Mouse (Mus musculus) heart, adult 8-10 months (tissue): Measurements from ENCODE around the gene Ces1a. TPM values are rescaled to one million over a fixed set of nuclear protein-coding genes. Genes with fewer than 3 reads are reported as not detected.

Experiments
- DNase-seq: peaks from one replicate; pipeline ENCODE4 v3.0.0; 2022; ENCODE audit warnings: low spot score
- total RNA-seq, 4 experiments: library from RNA; stranded (reverse); gene quantifications; 2 replicates each; pipeline ENCODE4 v1.2.4; 2022

The Ces1a gene
- total RNA-seq, 4 experiments from 2014 or later: not detected

- peak; percentile 31 for DNase-seq
Observed at GRCm38 (mm10) chr8:92996840-92997239, 51.2 kb downstream of the Ces1a start.

- DNase-seq: no peak
Observed at GRCm38 (mm10) chr8:92984376-92984775, 63.6 kb downstream of the Ces1a start.

- no peak for DNase-seq
Observed at GRCm38 (mm10) chr8:92982491-92982890, 65.5 kb downstream of the Ces1a start.

GRCm38 (mm10) chr8:92976656-92977055 lies 71.3 kb downstream of the Ces1a start:
- DNase-seq: no peak

- peak; percentile 79 for DNase-seq
Observed at GRCm38 (mm10) chr8:92972949-92973348, 75.0 kb downstream of the Ces1a start.

Other genes starting within 250 kb of the Ces1a start
- gene Mmp2, start 220.9 kb downstream of the Ces1a start, total RNA-seq: 10 to 100 TPM; 40.5 to 55.1 (median 51.2) TPM
- gene Lpcat2, start 192.9 kb downstream of the Ces1a start, total RNA-seq: 1 to 10 TPM in 2 of 4 experiments, under 1 TPM in 2; 0.72 to 3.4 (median 1.0) TPM
- not detected for gene Capns2, start 146.8 kb downstream of the Ces1a start, total RNA-seq
- under 1 TPM; 0.05 to 0.19 (median 0.09) TPM for gene Slc6a2, start 88.1 kb downstream of the Ces1a start, total RNA-seq
- not detected for gene Ces1b, start 31.8 kb upstream of the Ces1a start, total RNA-seq
- gene Ces1c, start 83.1 kb upstream of the Ces1a start, total RNA-seq: not detected
- gene Ces1d, start 149.6 kb upstream of the Ces1a start, total RNA-seq: 100 to 1,000 TPM; 274 to 413 (median 315) TPM
- 1 to 10 TPM in 1 of 4 experiments, under 1 TPM in 3; 0.49 to 1.3 (median 0.81) TPM for gene Ces1e, start 181.4 kb upstream of the Ces1a start, total RNA-seq
- 1 to 10 TPM in 1 of 4 experiments, under 1 TPM in 3; 0.25 to 1.2 (median 0.57) TPM for gene Ces1f, start 231.6 kb upstream of the Ces1a start, total RNA-seq